Mouse (Mus musculus) kidney, embryonic 15.5 days (tissue): ENCODE measurements at regions not wholly inside any gene's neighbourhood (a gene's known extent, or its start where the extent isn't known, plus 50 kb on each side); places are given as distances from the start of the nearest gene placed in this dataset.

ENCODE experiments used
- ATAC-seq: fragments of 200-750 bp; cut with Nextera tagmentation; replicated peaks from 2 replicates; pipeline ENCODE4 v1.8.0; 2017; ENCODE audit warnings: moderate TSS enrichment; ENCODE audit not compliant: low FRiP score
- H3K27ac ChIP-seq: fragments of 300-500 bp; sonication (generic); 2 replicates; pipeline ENCODE4 v1.5.1; 2015; ENCODE audit warnings: mild to moderate bottlenecking, inconsistent platforms
- H3K27me3 ChIP-seq: fragments of 300-500 bp; sonication (generic); 2 replicates; pipeline ENCODE4 v1.6.1; 2015; ENCODE audit warnings: inconsistent platforms
- H3K36me3 ChIP-seq: fragments of 300-500 bp; sonication (generic); 2 replicates; pipeline ENCODE4 v1.6.1; 2015; ENCODE audit warnings: inconsistent platforms
- H3K4me1 ChIP-seq: fragments of 300-500 bp; sonication (generic); 2 replicates; pipeline ENCODE4 v1.6.1; 2015; ENCODE audit warnings: inconsistent platforms
- H3K4me2 ChIP-seq: fragments of 300-500 bp; sonication (generic); 2 replicates; pipeline ENCODE4 v1.6.1; 2015; ENCODE audit warnings: moderate library complexity, mild to moderate bottlenecking, inconsistent platforms
- H3K4me3 ChIP-seq: fragments of 300-500 bp; sonication (generic); replicated peaks from 2 replicates; pipeline ENCODE4 v1.5.1; 2015; ENCODE audit warnings: mild to moderate bottlenecking, inconsistent platforms
- H3K9ac ChIP-seq: fragments of 300-500 bp; sonication (generic); 2 replicates; pipeline ENCODE4 v1.6.1; 2015; ENCODE audit warnings: mild to moderate bottlenecking, inconsistent platforms
- H3K9me3 ChIP-seq: fragments of 300-500 bp; sonication (generic); replicated peaks from 2 replicates; pipeline ENCODE4 v1.6.1; 2016; ENCODE audit warnings: inconsistent platforms
- WGBS: fragments of 180-500 bp; shearing (Covaris S2); methylation state at CpG from one replicate; pipeline ENCODE4 v1.1.7; 2015; ENCODE audit warnings: mixed read lengths; 5-methylcytosine and 5-hydroxymethylcytosine counted together

- Histone ChIP-seq H3K9ac (no peak overlapping the region), H3K27me3 (no peaks in the 10 kb centered on the region), H3K9me3 (no peaks in the 10 kb centered on the region), H3K4me2 (no peak overlapping the region), H3K4me1 (no peaks in the 10 kb centered on the region), H3K36me3 (no peaks in the 10 kb centered on the region), H3K4me3 (no peak overlapping the region), H3K27ac (no peak overlapping the region)
- no peak for ATAC-seq
- WGBS = 73% methylated on average over 2 of the region's 2 CpGs
These were observed 4841.7 kb upstream of the Gm7489 start for GRCm38 (mm10) chr15:49043035-49043434.

GRCm38 (mm10) chr15:49065069-49065468 is 4819.6 kb upstream of the Gm7489 start:
- H3K27me3 ChIP-seq = no peaks in the 10 kb centered on the region
- H3K27ac ChIP-seq = no peak overlapping the region
- H3K36me3 ChIP-seq = no peaks in the 10 kb centered on the region
- no peak overlapping the region for H3K4me3 ChIP-seq
- H3K4me2 ChIP-seq = no peak overlapping the region
- no peak for ATAC-seq
- no peak overlapping the region for H3K9ac ChIP-seq
- 85% methylated on average over 1 of the region's 1 CpGs for WGBS
- no peaks in the 10 kb centered on the region for H3K4me1 ChIP-seq
- H3K9me3 ChIP-seq = no peaks in the 10 kb centered on the region

GRCm38 (mm10) chr15:49065875-49066274 is 4818.8 kb upstream of the Gm7489 start:
- no peak overlapping the region for H3K4me3 ChIP-seq
- ATAC-seq = peak; percentile 86

GRCm38 (mm10) chr15:49066367-49066766 is 4818.3 kb upstream of the Gm7489 start:
- 50% methylated on average over 2 of the region's 2 CpGs for WGBS
- no peaks in the 10 kb centered on the region for H3K4me1 ChIP-seq
- H3K4me3 ChIP-seq = no peak overlapping the region
- H3K27ac ChIP-seq = no peak overlapping the region
- ATAC-seq = no peak
- H3K9me3 ChIP-seq = no peaks in the 10 kb centered on the region
- no peak overlapping the region for H3K9ac ChIP-seq
- no peaks in the 10 kb centered on the region for H3K36me3 ChIP-seq
- H3K27me3 ChIP-seq = no peaks in the 10 kb centered on the region
- no peak overlapping the region for H3K4me2 ChIP-seq

More at GRCm38 (mm10) chr15:49065875-49066274, 4818.8 kb upstream of the Gm7489 start:
- H3K27ac ChIP-seq = no peak overlapping the region
- H3K4me1 ChIP-seq = no peaks in the 10 kb centered on the region
- H3K27me3 ChIP-seq = no peaks in the 10 kb centered on the region
- H3K4me2 ChIP-seq = no peak overlapping the region
- no peak overlapping the region for H3K9ac ChIP-seq
- no peaks in the 10 kb centered on the region for H3K36me3 ChIP-seq
- no peaks in the 10 kb centered on the region for H3K9me3 ChIP-seq
